Mouse (Mus musculus): ENCODE results near the gene Lrp10. TPM values are rescaled to one million over a fixed set of nuclear protein-coding genes. Genes with fewer than 3 reads are reported as not detected.

Gene Lrp10
- polyA plus RNA-seq (2016; fragmentation: Nextera tagmentation; extraction: Ambion mirVana): 50.3 and 55.8 TPM in 2 replicates

GRCm38 (mm10) chr14:54463959-54464292 is at the start of gene Lrp10:
TSS of gene Lrp10 (plus strand) at chr14:54464137.
- H3K27me3 ChIP-seq (replicated peaks): no peaks in the 10 kb centered on the region
- peak within 1 kb of the TSS; percentile 90 for H3K9ac ChIP-seq
- peak within 1 kb of the TSS; percentile 83 for H3K27ac ChIP-seq (ENCODE audit: poor library complexity, severe bottlenecking)
- peaks cover 34% of the 10 kb centered on the region for H3K36me3 ChIP-seq
- peak; percentile 93 for ATAC-seq (ENCODE audit: insufficient number of reproducible peaks, low FRiP score)
- H3K4me2 ChIP-seq: peak within 1 kb of the TSS; percentile 83
- WGBS: under 1% methylated on average over 35 of the region's 35 CpGs
- peaks cover 12% of the 10 kb centered on the region; the same call in 1 of the 2 replicates for H3K4me1 ChIP-seq (replicated peaks)
- peak within 1 kb of the TSS; percentile 81 for H3K4me3 ChIP-seq
- no peaks in the 10 kb centered on the region for H3K9me3 ChIP-seq (replicated peaks)

- ATAC-seq (ENCODE audit: insufficient number of reproducible peaks, low FRiP score): no peak
- 0 out of 2 replicates have a peak overlapping the region, but pooled peaks have one; percentile 2 for H3K4me2 ChIP-seq
Measured at GRCm38 (mm10) chr14:54415241-54416020, 48.5 kb upstream of the Lrp10 start.

DNA sequence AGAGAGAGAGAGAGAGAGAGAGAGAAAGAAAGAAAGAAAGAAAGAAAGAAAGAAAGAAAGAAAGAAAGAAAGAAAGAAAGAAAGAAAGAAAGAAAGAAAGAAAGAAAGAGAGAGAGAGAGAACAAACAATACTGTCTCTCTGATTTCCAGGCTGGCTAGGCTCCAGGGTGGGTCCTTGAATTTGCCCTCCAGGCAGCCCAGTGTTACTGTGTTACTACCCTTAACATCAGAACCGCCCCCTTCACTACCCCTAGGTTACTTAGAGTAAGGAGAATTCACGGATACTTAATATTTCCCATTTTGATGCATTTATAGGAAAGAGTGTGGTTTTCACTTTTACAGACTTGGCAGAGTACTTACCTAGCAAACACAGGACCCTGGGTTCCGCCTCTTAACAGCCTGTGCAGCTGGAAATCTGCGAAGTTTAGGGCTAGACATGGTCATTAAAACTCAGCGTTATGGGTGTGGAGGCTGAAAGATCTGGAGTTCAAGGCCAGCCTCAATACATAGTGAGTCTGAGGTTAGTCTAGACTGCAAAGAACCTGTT is 47.6 kb upstream of the Lrp10 start:
- Histone ChIP-seq H3K4me2 (no peak overlapping the region), H3K36me3 (no peaks in the 10 kb centered on the region), H3K4me1 (replicated peaks) (peaks cover 35% of the 10 kb centered on the region), H3K27me3 (replicated peaks) (no peaks in the 10 kb centered on the region), H3K27ac (ENCODE audit: poor library complexity, severe bottlenecking) (no peak overlapping the region), H3K9me3 (replicated peaks) (no peaks in the 10 kb centered on the region), H3K4me3 (no peak overlapping the region), H3K9ac (no peak overlapping the region)
- WGBS: 56% methylated on average over 5 of the region's 5 CpGs
- ATAC-seq (ENCODE audit: insufficient number of reproducible peaks, low FRiP score): no peak

More at GRCm38 (mm10) chr14:54415241-54416020, 48.5 kb upstream of the Lrp10 start:
- H3K4me3 ChIP-seq: no peak overlapping the region
- no peaks in the 10 kb centered on the region for H3K36me3 ChIP-seq
- peak overlapping the region; percentile 22; the same call in 1 of the 2 replicates for H3K9ac ChIP-seq
- no peaks in the 10 kb centered on the region for H3K27me3 ChIP-seq (replicated peaks)
- peaks cover 39% of the 10 kb centered on the region for H3K4me1 ChIP-seq (replicated peaks)
- no peak overlapping the region for H3K27ac ChIP-seq (ENCODE audit: poor library complexity, severe bottlenecking)
- WGBS: 15% methylated on average over 13 of the region's 13 CpGs
- no peaks in the 10 kb centered on the region for H3K9me3 ChIP-seq (replicated peaks)

GRCm38 (mm10) chr14:54416830-54417229 is 47.1 kb upstream of the Lrp10 start:
- Histone ChIP-seq H3K9ac (0 out of 2 replicates have a peak overlapping the region, but pooled peaks have one; percentile 60), H3K4me2 (peak overlapping the region; percentile 60), H3K9me3 (replicated peaks) (no peaks in the 10 kb centered on the region), H3K36me3 (no peaks in the 10 kb centered on the region), H3K27me3 (replicated peaks) (no peaks in the 10 kb centered on the region), H3K27ac (ENCODE audit: poor library complexity, severe bottlenecking) (no peak overlapping the region), H3K4me1 (replicated peaks) (peaks cover 36% of the 10 kb centered on the region), H3K4me3 (no peak overlapping the region)
- ATAC-seq (ENCODE audit: insufficient number of reproducible peaks, low FRiP score): no peak
- WGBS: 63% methylated on average over 4 of the region's 4 CpGs

GRCm38 (mm10) chr14:54417623-54418081 is 46.3 kb upstream of the Lrp10 start, which contains the start of gene Slc7a7:
TSS of gene Slc7a7 (minus strand) at chr14:54417780.
- H3K27ac ChIP-seq (ENCODE audit: poor library complexity, severe bottlenecking): no peak within 1 kb of the TSS
- ATAC-seq (ENCODE audit: insufficient number of reproducible peaks, low FRiP score): no peak
- H3K9me3 ChIP-seq (replicated peaks): no peaks in the 10 kb centered on the region
- H3K27me3 ChIP-seq (replicated peaks): no peaks in the 10 kb centered on the region
- H3K36me3 ChIP-seq: no peaks in the 10 kb centered on the region
- peak within 1 kb of the TSS; percentile 19 for H3K4me3 ChIP-seq
- peaks cover 36% of the 10 kb centered on the region for H3K4me1 ChIP-seq (replicated peaks)
- peak within 1 kb of the TSS; percentile 60 for H3K9ac ChIP-seq
- peak within 1 kb of the TSS; percentile 60 for H3K4me2 ChIP-seq
- WGBS: 4% methylated on average over 19 of the region's 19 CpGs

DNA sequence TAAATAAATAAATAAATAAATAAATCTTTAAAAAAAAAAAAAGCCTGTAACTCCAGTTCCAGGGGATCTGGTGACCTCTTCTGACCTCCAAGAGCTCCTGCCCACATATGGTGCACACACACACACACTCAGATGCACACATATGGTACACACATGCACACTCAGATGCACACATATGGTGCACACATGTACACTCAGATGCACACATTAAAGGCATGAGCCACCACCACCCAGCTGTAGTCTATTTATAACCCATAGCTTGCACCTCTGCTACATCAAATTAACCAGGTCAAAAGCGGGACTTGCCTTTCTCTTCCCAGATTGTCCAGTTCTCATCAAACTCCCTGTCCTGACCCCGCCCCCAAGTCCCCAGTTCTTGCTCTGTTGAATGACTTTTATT is 42.9 kb upstream of the Lrp10 start:
- 80% methylated on average over 2 of the region's 2 CpGs for WGBS

GRCm38 (mm10) chr14:54423406-54423805 is 40.5 kb upstream of the Lrp10 start:
- 54% methylated on average over 5 of the region's 5 CpGs for WGBS
- ATAC-seq (ENCODE audit: insufficient number of reproducible peaks, low FRiP score): no peak
- Histone ChIP-seq H3K9me3 (replicated peaks) (0 out of 2 replicates have a peak, but pooled peaks cover 4% of the 10 kb centered on the region), H3K27ac (ENCODE audit: poor library complexity, severe bottlenecking) (no peak overlapping the region), H3K4me1 (replicated peaks) (peaks cover 14% of the 10 kb centered on the region), H3K4me3 (no peak overlapping the region), H3K9ac (no peak overlapping the region), H3K4me2 (no peak overlapping the region), H3K27me3 (replicated peaks) (no peaks in the 10 kb centered on the region), H3K36me3 (0 out of 2 replicates have a peak, but pooled peaks cover 4% of the 10 kb centered on the region)

More for the DNA sequence above, 42.9 kb upstream of the Lrp10 start:
- ATAC-seq (ENCODE audit: insufficient number of reproducible peaks, low FRiP score): 0 out of 2 replicates have a peak, but pooled peaks have one; percentile 56
- H3K4me1 ChIP-seq (replicated peaks): peaks cover 14% of the 10 kb centered on the region
- 0 out of 2 replicates have a peak, but pooled peaks cover 4% of the 10 kb centered on the region for H3K9me3 ChIP-seq (replicated peaks)
- no peaks in the 10 kb centered on the region for H3K36me3 ChIP-seq
- H3K27ac ChIP-seq (ENCODE audit: poor library complexity, severe bottlenecking): no peak overlapping the region
- H3K9ac ChIP-seq: no peak overlapping the region
- H3K4me2 ChIP-seq: no peak overlapping the region
- no peak overlapping the region for H3K4me3 ChIP-seq
- H3K27me3 ChIP-seq (replicated peaks): no peaks in the 10 kb centered on the region

- Histone ChIP-seq H3K4me3 (no peak overlapping the region), H3K27ac (ENCODE audit: poor library complexity, severe bottlenecking) (no peak overlapping the region), H3K9ac (no peak overlapping the region), H3K4me2 (no peak overlapping the region), H3K4me1 (replicated peaks) (peaks cover 26% of the 10 kb centered on the region), H3K27me3 (replicated peaks) (no peaks in the 10 kb centered on the region), H3K36me3 (peaks cover 14% of the 10 kb centered on the region), H3K9me3 (replicated peaks) (0 out of 2 replicates have a peak, but pooled peaks cover 4% of the 10 kb centered on the region)
- WGBS: 64% methylated on average over 1 of the region's 1 CpGs
- no peak for ATAC-seq (ENCODE audit: insufficient number of reproducible peaks, low FRiP score)
Measured at GRCm38 (mm10) chr14:54424634-54425033, 39.3 kb upstream of the Lrp10 start.

- Histone ChIP-seq H3K4me1 (replicated peaks) (peaks cover 35% of the 10 kb centered on the region), H3K36me3 (peaks cover 14% of the 10 kb centered on the region), H3K9ac (no peak overlapping the region), H3K4me3 (no peak overlapping the region), H3K9me3 (replicated peaks) (0 out of 2 replicates have a peak, but pooled peaks cover 4% of the 10 kb centered on the region), H3K4me2 (no peak overlapping the region), H3K27me3 (replicated peaks) (no peaks in the 10 kb centered on the region), H3K27ac (ENCODE audit: poor library complexity, severe bottlenecking) (no peak overlapping the region)
- no peak for ATAC-seq (ENCODE audit: insufficient number of reproducible peaks, low FRiP score)
- WGBS: 61% methylated on average over 1 of the region's 1 CpGs
Measured at GRCm38 (mm10) chr14:54425540-54425939, 38.4 kb upstream of the Lrp10 start.

- H3K27ac ChIP-seq (ENCODE audit: poor library complexity, severe bottlenecking): peak overlapping the region; percentile 85
- peak overlapping the region; percentile 89 for H3K9ac ChIP-seq
- H3K27me3 ChIP-seq (replicated peaks): no peaks in the 10 kb centered on the region
- peaks cover 14% of the 10 kb centered on the region for H3K36me3 ChIP-seq
- H3K4me3 ChIP-seq: peak overlapping the region; percentile 95
- no peak for ATAC-seq (ENCODE audit: insufficient number of reproducible peaks, low FRiP score)
- WGBS: 33% methylated on average over 14 of the region's 14 CpGs
- 0 out of 2 replicates have a peak, but pooled peaks cover 4% of the 10 kb centered on the region for H3K9me3 ChIP-seq (replicated peaks)
- peak overlapping the region; percentile 80 for H3K4me2 ChIP-seq
- peaks cover 37% of the 10 kb centered on the region for H3K4me1 ChIP-seq (replicated peaks)
Measured at GRCm38 (mm10) chr14:54426003-54426688, 37.8 kb upstream of the Lrp10 start.
